Mouse (Mus musculus) MEL (cell line): ENCODE data around the gene 0610010F05Rik.
A peak's percentile ranks its signal among the peaks of the same experiment; 100 is the strongest.
"Not testable (repeated sequence)": the region's sequence is repeated elsewhere in the genome, so short reads cannot be mapped to it uniquely, and the experiment has no call there.

Source experiments
- CTCF ChIP-seq, 3 experiments: IDR thresholded peaks in 2 of 3; conservative IDR thresholded peaks in 1 of 3; 2 replicates each; pipeline ENCODE4 v1.5.1; 2011 to 2012; ENCODE audit warnings: low read length in 3 of 3, low read depth in 2 of 3, mild to moderate bottlenecking in 2 of 3, improper control_type of control experiment in 1 of 3, inconsistent platforms in 1 of 3, mixed read lengths in 1 of 3, moderate library complexity in 1 of 3; ENCODE audit not compliant: control insufficient read depth in 1 of 3, insufficient read depth in 1 of 3, poor library complexity in 1 of 3, severe bottlenecking in 1 of 3
- EP300 ChIP-seq, 2 experiments: IDR thresholded peaks; 2 replicates each; pipeline ENCODE4 v1.6.1; 2011; ENCODE audit warnings: improper control_type of control experiment in 2 of 2, low read length in 2 of 2, low read depth in 1 of 2, mild to moderate bottlenecking in 1 of 2
- GABPA ChIP-seq: IDR thresholded peaks from 2 replicates; pipeline ENCODE4 v1.6.1; 2012; ENCODE audit warnings: low read depth, mild to moderate bottlenecking, inconsistent platforms, low read length, improper control_type of control experiment, moderate library complexity
- GATA1 ChIP-seq: IDR thresholded peaks from 2 replicates; pipeline ENCODE4 v1.6.1; 2011; ENCODE audit warnings: low read depth, low read length, improper control_type of control experiment
- HCFC1 ChIP-seq: IDR thresholded peaks from 2 replicates; pipeline ENCODE4 v1.6.1; 2012; ENCODE audit warnings: low read depth, mild to moderate bottlenecking, inconsistent platforms, low read length, improper control_type of control experiment, moderate library complexity
- MAX ChIP-seq: IDR thresholded peaks from 2 replicates; pipeline ENCODE4 v1.6.1; 2011; ENCODE audit warnings: low read length, improper control_type of control experiment
- MAZ ChIP-seq: IDR thresholded peaks from 2 replicates; pipeline ENCODE4 v1.6.1; 2012; ENCODE audit warnings: low read depth, mild to moderate bottlenecking, inconsistent platforms, low read length, improper control_type of control experiment
- MYC ChIP-seq: IDR thresholded peaks from 2 replicates; pipeline ENCODE4 v1.6.1; 2011; ENCODE audit warnings: low read depth, mild to moderate bottlenecking, low read length, improper control_type of control experiment, moderate library complexity
- POLR2A ChIP-seq, 2 experiments: IDR thresholded peaks; 2 replicates each; pipeline ENCODE4 v1.6.1; 2011 to 2012; ENCODE audit warnings: low read length in 2 of 2, mild to moderate bottlenecking in 2 of 2, control low read depth in 1 of 2, improper control_type of control experiment in 1 of 2, low read depth in 1 of 2, moderate library complexity in 1 of 2; ENCODE audit not compliant: control insufficient read depth in 1 of 2, insufficient read depth in 1 of 2, poor library complexity in 1 of 2
- SIN3A ChIP-seq: IDR thresholded peaks from 2 replicates; pipeline ENCODE4 v1.6.1; 2012; ENCODE audit warnings: low read length, improper control_type of control experiment, inconsistent platforms
- USF2 ChIP-seq, 2 experiments: IDR thresholded peaks; 2 replicates each; pipeline ENCODE4 v1.6.1; 2011 to 2012; ENCODE audit warnings: improper control_type of control experiment in 2 of 2, low read length in 2 of 2, borderline replicate concordance in 1 of 2, inconsistent platforms in 1 of 2, low read depth in 1 of 2, mild to moderate bottlenecking in 1 of 2; ENCODE audit not compliant: insufficient read depth in 1 of 2
- ZNF384 ChIP-seq: IDR thresholded peaks from 2 replicates; pipeline ENCODE4 v1.6.1; 2012; ENCODE audit warnings: low read depth, mild to moderate bottlenecking, inconsistent platforms, low read length, improper control_type of control experiment

- TF ChIP-seq SIN3A; MAX; CTCF (IDR thresholded peaks at IDR 0.05 in 2 of 3, conservative IDR thresholded peaks at IDR 0.05 in 1 of 3; ENCODE audit: control insufficient read depth in 1 of 3, insufficient read depth in 1 of 3, low read depth in 2 of 3, low read length in 3 of 3, poor library complexity in 1 of 3, severe bottlenecking in 1 of 3); POLR2A (IDR thresholded peaks at IDR 0.05; ENCODE audit: control insufficient read depth in 1 of 2, insufficient read depth in 1 of 2, low read depth in 1 of 2, low read length in 2 of 2, poor library complexity in 1 of 2); MAZ; USF2 (IDR thresholded peaks at IDR 0.05; ENCODE audit: borderline replicate concordance in 1 of 2, insufficient read depth in 1 of 2, low read depth in 1 of 2, low read length in 2 of 2); MYC; EP300 (IDR thresholded peaks at IDR 0.05; ENCODE audit: low read depth in 1 of 2, low read length in 2 of 2); GATA1; HCFC1; GABPA: not testable (repeated sequence)
- TF ChIP-seq ZNF384, result peak; percentile 66
Observed at GRCm38 (mm10) chr11:23607291-23607690, 26.1 kb downstream of the 0610010F05Rik start.
